Mouse (Mus musculus): ENCODE measurements around the gene Selenoo. TPM values are rescaled to one million over a fixed set of nuclear protein-coding genes. Genes with fewer than 3 reads are reported as not detected.
A peak's percentile ranks its signal among the peaks of the same experiment; 100 is the strongest.

The Selenoo gene
- polyA plus RNA-seq, 1 experiment from 2014 or later: 23.0 TPM

GRCm38 (mm10) chr15:89073993-89074603 lies 14.8 kb upstream of the Selenoo start:
- Histone ChIP-seq H3K4me2 (ENCODE audit: low read depth) (no peak overlapping the region), H3K27ac (ENCODE audit: low read depth, low read length) (no peak overlapping the region)
- no peak for ATAC-seq (ENCODE audit: insufficient read depth, low FRiP score, low TSS enrichment)

GRCm38 (mm10) chr15:89074613-89075477 lies 14.0 kb upstream of the Selenoo start, which contains the start of gene Trabd:
TSS of gene Trabd (plus strand) at chr15:89075124.
- ATAC-seq (ENCODE audit: insufficient read depth, low FRiP score, low TSS enrichment): no peak; the same call in 1 of the 2 replicates

More at GRCm38 (mm10) chr15:89073993-89074603, 14.8 kb upstream of the Selenoo start:
- 86% methylated on average over 10 of the region's 10 CpGs for WGBS
- Histone ChIP-seq H3K9ac (ENCODE audit: low read length) (no peak overlapping the region), H3K4me3 (ENCODE audit: low read depth, low read length) (no peak overlapping the region), H3K36me3 (ENCODE audit: control insufficient read depth, insufficient read depth, low read length) (no peaks in the 10 kb centered on the region), H3K9me3 (ENCODE audit: control insufficient read depth, low read length) (no peaks in the 10 kb centered on the region), H3K27me3 (ENCODE audit: control insufficient read depth, insufficient read depth, low read length) (peaks cover 3% of the 10 kb centered on the region; the same call in 1 of the 2 replicates), H3K4me1 (ENCODE audit: control insufficient read depth, insufficient read depth, low read length) (peaks cover 23% of the 10 kb centered on the region)
- DNase-seq (ENCODE audit: low spot score): no peak

GRCm38 (mm10) chr15:89075478-89076147 lies 13.3 kb upstream of the Selenoo start:
- no peaks in the 10 kb centered on the region for H3K27me3 ChIP-seq (ENCODE audit: control insufficient read depth, insufficient read depth, low read length)
- WGBS: under 1% methylated on average over 36 of the region's 59 CpGs
- DNase-seq (ENCODE audit: low spot score) (peak; percentile 95), ATAC-seq (ENCODE audit: insufficient read depth, low FRiP score, low TSS enrichment) (peak; percentile 87)
- peak overlapping the region; percentile 88 for H3K4me3 ChIP-seq (ENCODE audit: low read depth, low read length)
- no peaks in the 10 kb centered on the region for H3K36me3 ChIP-seq (ENCODE audit: control insufficient read depth, insufficient read depth, low read length)
- H3K9me3 ChIP-seq (ENCODE audit: control insufficient read depth, low read length): no peaks in the 10 kb centered on the region
- H3K27ac ChIP-seq (ENCODE audit: low read depth, low read length): peak overlapping the region; percentile 82
- H3K4me1 ChIP-seq (ENCODE audit: control insufficient read depth, insufficient read depth, low read length): peaks cover 23% of the 10 kb centered on the region
- H3K4me2 ChIP-seq (ENCODE audit: low read depth): peak overlapping the region; percentile 92
- peak overlapping the region; percentile 86 for H3K9ac ChIP-seq (ENCODE audit: low read length)

More at GRCm38 (mm10) chr15:89074613-89075477, 14.0 kb upstream of the Selenoo start, which contains the start of gene Trabd:
- peak within 1 kb of the TSS; percentile 88 for H3K4me3 ChIP-seq (ENCODE audit: low read depth, low read length)
- WGBS: 32% methylated on average over 11 of the region's 11 CpGs
- peak within 1 kb of the TSS; percentile 92 for H3K4me2 ChIP-seq (ENCODE audit: low read depth)
- H3K9ac ChIP-seq (ENCODE audit: low read length): peak within 1 kb of the TSS; percentile 86
- peak within 1 kb of the TSS; percentile 82 for H3K27ac ChIP-seq (ENCODE audit: low read depth, low read length)
- no peaks in the 10 kb centered on the region for H3K27me3 ChIP-seq (ENCODE audit: control insufficient read depth, insufficient read depth, low read length)
- DNase-seq (ENCODE audit: low spot score): no peak
- no peaks in the 10 kb centered on the region for H3K36me3 ChIP-seq (ENCODE audit: control insufficient read depth, insufficient read depth, low read length)
- peaks cover 23% of the 10 kb centered on the region for H3K4me1 ChIP-seq (ENCODE audit: control insufficient read depth, insufficient read depth, low read length)
- no peaks in the 10 kb centered on the region for H3K9me3 ChIP-seq (ENCODE audit: control insufficient read depth, low read length)

GRCm38 (mm10) chr15:89076156-89076731 lies 12.6 kb upstream of the Selenoo start:
- peak overlapping the region; percentile 82 for H3K27ac ChIP-seq (ENCODE audit: low read depth, low read length)
- 0% methylated on average over 25 of the region's 39 CpGs for WGBS
- H3K36me3 ChIP-seq (ENCODE audit: control insufficient read depth, insufficient read depth, low read length): no peaks in the 10 kb centered on the region
- H3K4me3 ChIP-seq (ENCODE audit: low read depth, low read length): peak overlapping the region; percentile 88
- no peaks in the 10 kb centered on the region for H3K27me3 ChIP-seq (ENCODE audit: control insufficient read depth, insufficient read depth, low read length)
- H3K4me2 ChIP-seq (ENCODE audit: low read depth): peak overlapping the region; percentile 92
- peaks cover 23% of the 10 kb centered on the region for H3K4me1 ChIP-seq (ENCODE audit: control insufficient read depth, insufficient read depth, low read length)
- peak overlapping the region; percentile 86 for H3K9ac ChIP-seq (ENCODE audit: low read length)
- DNase-seq (ENCODE audit: low spot score) (peak; percentile 43), ATAC-seq (ENCODE audit: insufficient read depth, low FRiP score, low TSS enrichment) (peak; percentile 10)
- H3K9me3 ChIP-seq (ENCODE audit: control insufficient read depth, low read length): no peaks in the 10 kb centered on the region

- Histone ChIP-seq H3K4me1 (ENCODE audit: control insufficient read depth, insufficient read depth, low read length) (peaks cover 23% of the 10 kb centered on the region), H3K9ac (ENCODE audit: low read length) (0 out of 2 replicates have a peak overlapping the region, but pooled peaks have one; percentile 4), H3K4me3 (ENCODE audit: low read depth, low read length) (no peak overlapping the region), H3K27me3 (ENCODE audit: control insufficient read depth, insufficient read depth, low read length) (no peaks in the 10 kb centered on the region), H3K36me3 (ENCODE audit: control insufficient read depth, insufficient read depth, low read length) (0 out of 2 replicates have a peak, but pooled peaks cover 2% of the 10 kb centered on the region), H3K27ac (ENCODE audit: low read depth, low read length) (no peak overlapping the region), H3K9me3 (ENCODE audit: control insufficient read depth, low read length) (no peaks in the 10 kb centered on the region), H3K4me2 (ENCODE audit: low read depth) (no peak overlapping the region)
- DNase-seq (ENCODE audit: low spot score) (no peak), ATAC-seq (ENCODE audit: insufficient read depth, low FRiP score, low TSS enrichment) (no peak)
- WGBS: 76% methylated on average over 9 of the region's 9 CpGs
Observed at GRCm38 (mm10) chr15:89078208-89078836, 10.6 kb upstream of the Selenoo start.

GRCm38 (mm10) chr15:89083906-89084305 lies 5.0 kb upstream of the Selenoo start:
- no peaks in the 10 kb centered on the region for H3K4me1 ChIP-seq (ENCODE audit: control insufficient read depth, insufficient read depth, low read length)
- no peaks in the 10 kb centered on the region for H3K27me3 ChIP-seq (ENCODE audit: control insufficient read depth, insufficient read depth, low read length)
- H3K36me3 ChIP-seq (ENCODE audit: control insufficient read depth, insufficient read depth, low read length): peaks cover 10% of the 10 kb centered on the region
- no peak overlapping the region for H3K27ac ChIP-seq (ENCODE audit: low read depth, low read length)
- H3K9ac ChIP-seq (ENCODE audit: low read length): no peak overlapping the region
- no peak overlapping the region for H3K4me2 ChIP-seq (ENCODE audit: low read depth)
- H3K4me3 ChIP-seq (ENCODE audit: low read depth, low read length): no peak overlapping the region
- DNase-seq (ENCODE audit: low spot score): no peak
- no peaks in the 10 kb centered on the region for H3K9me3 ChIP-seq (ENCODE audit: control insufficient read depth, low read length)
- no peak for ATAC-seq (ENCODE audit: insufficient read depth, low FRiP score, low TSS enrichment)
- WGBS: 100% methylated on average over 1 of the region's 1 CpGs

- Histone ChIP-seq H3K9ac (ENCODE audit: low read length) (no peak overlapping the region), H3K4me2 (ENCODE audit: low read depth) (no peak overlapping the region), H3K27ac (ENCODE audit: low read depth, low read length) (no peak overlapping the region), H3K4me1 (ENCODE audit: control insufficient read depth, insufficient read depth, low read length) (peaks cover 4% of the 10 kb centered on the region), H3K9me3 (ENCODE audit: control insufficient read depth, low read length) (no peaks in the 10 kb centered on the region), H3K4me3 (ENCODE audit: low read depth, low read length) (no peak overlapping the region), H3K36me3 (ENCODE audit: control insufficient read depth, insufficient read depth, low read length) (peaks cover 10% of the 10 kb centered on the region), H3K27me3 (ENCODE audit: control insufficient read depth, insufficient read depth, low read length) (no peaks in the 10 kb centered on the region)
- ATAC-seq (ENCODE audit: insufficient read depth, low FRiP score, low TSS enrichment): no peak
- WGBS: 90% methylated on average over 2 of the region's 2 CpGs
- no peak for DNase-seq (ENCODE audit: low spot score)
Observed at GRCm38 (mm10) chr15:89084826-89085225, 4.1 kb upstream of the Selenoo start.
